Mouse (Mus musculus) bone marrow, adult 2 months (tissue): ENCODE results near the gene Nif3l1. TPM values are rescaled to one million over a fixed set of nuclear protein-coding genes. Genes with fewer than 3 reads are reported as not detected.

Experiments used
- H3K27ac ChIP-seq: fragments of 200-500 bp; 2 replicates; pipeline ENCODE4 v1.5.1; 2012; ENCODE audit warnings: low read depth, mild to moderate bottlenecking, control low read depth, inconsistent platforms, low read length; ENCODE audit not compliant: control insufficient read depth, poor library complexity, insufficient read depth
- H3K4me1 ChIP-seq: fragments of 200-500 bp; 2 replicates; pipeline ENCODE4 v1.6.1; 2011; ENCODE audit warnings: low read length; ENCODE audit not compliant: control insufficient read depth, insufficient read depth
- H3K4me3 ChIP-seq: fragments of 200-500 bp; replicated peaks from 2 replicates; pipeline ENCODE3; 2011; ENCODE audit warnings: mild to moderate bottlenecking, low read depth, low read length, control low read depth; ENCODE audit not compliant: control insufficient read depth
- CTCF ChIP-seq: fragments of 200-500 bp; IDR thresholded peaks from 2 replicates; pipeline ENCODE4 v1.5.1; 2011; ENCODE audit warnings: low read length, control low read depth; ENCODE audit not compliant: control insufficient read depth, insufficient read depth
- POLR2A ChIP-seq: fragments of 200-500 bp; IDR thresholded peaks from 2 replicates; pipeline ENCODE4 v1.6.1; 2011; ENCODE audit warnings: low read depth, mild to moderate bottlenecking, control low read depth, low read length, borderline replicate concordance; ENCODE audit not compliant: control insufficient read depth
- WGBS: fragments of 180-500 bp; shearing (Covaris S2); methylation state at CpG from one replicate; pipeline ENCODE4 v1.1.7; 2018; 5-methylcytosine and 5-hydroxymethylcytosine counted together
- polyA plus RNA-seq: library from polyadenylated mRNA; stranded (reverse); fragments of >200 nt; gene quantifications from 2 replicates; pipeline ENCODE4 v1.2.4, GENCODE M21; 2011; ENCODE audit warnings: low replicate concordance; ENCODE audit not compliant: missing spikeins, insufficient read depth, insufficient read length

The Nif3l1 gene
- polyA plus RNA-seq, 1 experiment: 6.0 TPM

DNA sequence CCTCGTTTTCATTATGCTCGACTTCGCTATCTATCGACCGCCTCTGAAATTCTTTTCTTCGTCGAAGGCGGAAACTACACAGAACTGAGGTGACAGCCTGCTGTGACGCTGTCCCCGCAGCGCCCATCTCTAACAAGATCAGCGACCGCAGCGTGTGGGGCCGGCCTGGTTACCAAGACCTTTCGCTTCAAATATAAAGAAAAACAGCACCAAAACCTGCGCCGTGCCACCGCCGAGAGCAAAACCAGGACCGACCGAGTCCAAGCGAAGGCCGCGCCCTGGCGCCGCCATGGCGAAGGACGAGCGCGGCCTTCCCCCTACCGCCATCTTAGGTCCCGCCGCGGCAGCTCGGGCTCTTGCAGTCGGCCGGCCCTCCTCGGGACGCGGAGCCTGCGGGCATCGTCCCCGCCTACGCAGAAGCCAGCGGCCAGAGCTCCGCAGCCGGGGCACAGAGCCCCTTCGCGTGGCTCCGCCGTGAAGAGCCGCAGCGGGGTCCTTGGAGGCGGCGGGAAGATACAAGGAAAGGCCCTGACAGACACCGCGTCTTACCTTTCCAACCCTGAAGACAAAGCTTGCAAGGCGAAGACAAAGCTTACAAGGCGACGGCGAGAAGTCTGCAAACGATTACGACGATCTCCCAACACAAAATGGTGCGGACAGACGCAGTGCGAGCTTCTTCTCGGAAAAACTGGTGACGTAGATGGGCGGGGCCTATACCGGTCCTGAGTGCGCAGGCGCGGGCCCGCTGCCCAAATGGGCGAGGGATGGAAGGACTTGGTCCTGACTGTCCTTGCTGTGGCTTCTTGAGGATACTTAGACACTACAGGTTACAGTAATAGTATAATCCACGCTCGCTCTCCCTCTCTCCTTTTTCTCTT, 21.3 kb upstream of the Nif3l1 start, which contains the start of gene Clk1:
Gene Clk1, minus strand, starts transcription at position 696 of the 878 bp plus-strand sequence.
- peak within 1 kb of the TSS; percentile 84 for H3K4me3 ChIP-seq
- H3K27ac ChIP-seq: peak within 1 kb of the TSS; percentile 98
- TF ChIP-seq POLR2A (peak; percentile 93), CTCF (no peak)
- H3K4me1 ChIP-seq: no peaks in the 10 kb centered on the region; the same call in 1 of the 2 replicates
- WGBS: under 1% methylated on average over 79 of the region's 79 CpGs

DNA sequence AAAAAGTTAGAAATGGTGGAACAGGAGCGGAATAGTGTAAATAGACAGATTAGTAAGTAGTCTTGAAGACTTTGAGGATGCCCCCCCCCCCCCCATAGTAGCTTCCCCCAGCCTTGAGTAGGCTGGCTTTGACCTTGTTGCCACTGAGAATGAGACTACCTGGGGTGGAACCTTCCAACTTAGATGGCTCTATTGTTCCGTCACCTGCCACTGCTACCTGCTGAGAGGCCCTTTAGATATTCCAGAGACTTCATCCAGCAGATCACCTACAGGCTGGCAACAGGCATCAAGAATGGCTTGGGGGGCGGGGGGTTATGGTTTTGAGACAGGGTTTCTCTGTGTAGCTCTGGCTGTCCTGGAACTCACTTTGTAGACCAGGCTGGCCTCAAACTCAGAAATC, 20.4 kb upstream of the Nif3l1 start:
- no peak overlapping the region for H3K27ac ChIP-seq
- no peak for TF ChIP-seq CTCF
- no peak for TF ChIP-seq POLR2A
- H3K4me3 ChIP-seq: no peak overlapping the region
- no peaks in the 10 kb centered on the region; the same call in 1 of the 2 replicates for H3K4me1 ChIP-seq
- WGBS: 88% methylated on average over 3 of the region's 3 CpGs

DNA sequence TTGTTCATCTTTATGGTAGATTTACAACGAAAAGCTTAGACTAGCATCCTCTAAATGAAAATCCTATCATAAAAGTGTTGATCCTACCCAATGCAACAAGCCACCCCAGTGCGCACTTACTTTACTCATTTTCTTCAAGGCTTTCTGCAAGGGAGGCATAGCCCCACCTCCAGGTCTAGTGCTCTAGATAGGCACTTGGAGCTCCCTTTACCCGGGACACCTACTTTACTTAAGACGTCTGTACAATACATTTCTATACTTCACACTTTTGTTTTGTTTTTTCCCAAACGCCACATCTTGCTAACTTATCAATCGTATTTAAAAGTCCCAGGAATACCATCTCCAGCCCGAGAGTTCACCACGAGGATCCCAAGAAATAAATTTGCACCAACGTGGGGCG, 260 bp upstream of the Nif3l1 start:
- 10% methylated on average over 10 of the region's 10 CpGs for WGBS
- TF ChIP-seq CTCF (no peak), POLR2A (no peak)

DNA sequence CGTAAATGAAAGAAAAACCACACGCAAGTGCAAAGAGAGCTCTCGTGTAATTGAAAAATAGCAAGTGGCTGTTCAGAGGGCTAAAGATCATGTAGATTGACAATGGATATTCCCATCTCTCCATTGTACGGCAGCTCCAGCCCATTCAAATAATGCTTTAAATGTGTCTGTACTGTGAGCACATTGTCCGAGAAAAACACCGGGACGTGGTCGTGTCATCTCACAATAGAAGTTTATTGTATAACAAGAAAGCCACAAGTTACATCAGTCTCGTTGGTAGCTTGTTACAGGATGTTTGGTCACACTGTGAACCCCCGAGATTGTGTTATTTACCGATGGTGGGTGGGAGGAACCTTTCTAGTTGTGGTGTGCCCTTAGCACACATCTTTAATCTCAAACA, 910 bp downstream of the Nif3l1 start:
- WGBS: under 1% methylated on average over 11 of the region's 11 CpGs
- TF ChIP-seq POLR2A (no peak), CTCF (no peak)
- H3K4me1 ChIP-seq: peaks cover 2% of the 10 kb centered on the region
- peak overlapping the region; percentile 96; the same call in 1 of the 2 replicates for H3K27ac ChIP-seq
- peak overlapping the region; percentile 98 for H3K4me3 ChIP-seq

More for the DNA sequence above, 260 bp upstream of the Nif3l1 start:
- H3K4me1 ChIP-seq: peaks cover 2% of the 10 kb centered on the region
- peak overlapping the region; percentile 96 for H3K27ac ChIP-seq
- peak overlapping the region; percentile 98 for H3K4me3 ChIP-seq

DNA sequence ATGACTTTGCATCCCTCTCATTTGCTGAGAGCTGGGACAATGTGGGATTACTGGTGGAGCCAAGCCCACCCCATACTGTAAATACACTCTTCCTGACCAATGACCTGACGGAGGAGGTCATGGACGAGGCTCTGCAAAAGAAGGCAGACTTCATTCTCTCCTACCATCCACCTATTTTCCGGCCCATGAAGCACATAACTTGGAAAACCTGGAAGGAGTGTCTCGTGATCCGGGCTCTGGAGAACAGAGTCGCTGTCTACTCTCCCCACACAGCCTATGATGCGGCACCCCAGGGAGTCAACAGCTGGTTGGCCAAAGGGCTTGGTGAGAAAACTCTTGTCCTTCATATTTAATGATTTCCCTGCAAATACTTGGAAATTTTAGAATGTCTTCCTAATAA, 2.8 kb downstream of the Nif3l1 start:
- no peak for TF ChIP-seq POLR2A
- no peak for TF ChIP-seq CTCF
- H3K27ac ChIP-seq: no peak overlapping the region
- WGBS: 91% methylated on average over 7 of the region's 7 CpGs
- H3K4me3 ChIP-seq: no peak overlapping the region
- peaks cover 2% of the 10 kb centered on the region for H3K4me1 ChIP-seq

DNA sequence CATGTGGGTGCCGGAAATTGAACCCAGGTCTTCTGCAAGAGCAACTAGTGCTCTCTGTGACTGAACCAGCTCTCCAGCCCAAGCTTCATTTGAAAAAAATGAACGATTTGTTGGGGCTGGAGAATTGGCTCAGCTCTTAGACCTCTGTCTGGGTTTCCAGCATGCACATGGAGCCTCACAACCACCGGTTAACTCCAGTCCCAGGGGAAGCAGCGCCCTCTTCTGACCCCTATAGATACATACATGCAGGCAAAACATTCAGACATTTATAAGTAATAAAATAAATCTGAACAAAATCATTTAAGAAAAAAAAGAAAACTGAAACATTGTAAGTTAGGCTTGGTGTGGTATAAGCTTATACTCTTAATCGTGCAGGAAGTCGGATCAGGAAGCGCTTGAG, 3.4 kb downstream of the Nif3l1 start:
- H3K27ac ChIP-seq: no peak overlapping the region
- WGBS: 72% methylated on average over 7 of the region's 7 CpGs
- H3K4me1 ChIP-seq: peaks cover 2% of the 10 kb centered on the region
- H3K4me3 ChIP-seq: no peak overlapping the region
- TF ChIP-seq POLR2A: no peak

DNA sequence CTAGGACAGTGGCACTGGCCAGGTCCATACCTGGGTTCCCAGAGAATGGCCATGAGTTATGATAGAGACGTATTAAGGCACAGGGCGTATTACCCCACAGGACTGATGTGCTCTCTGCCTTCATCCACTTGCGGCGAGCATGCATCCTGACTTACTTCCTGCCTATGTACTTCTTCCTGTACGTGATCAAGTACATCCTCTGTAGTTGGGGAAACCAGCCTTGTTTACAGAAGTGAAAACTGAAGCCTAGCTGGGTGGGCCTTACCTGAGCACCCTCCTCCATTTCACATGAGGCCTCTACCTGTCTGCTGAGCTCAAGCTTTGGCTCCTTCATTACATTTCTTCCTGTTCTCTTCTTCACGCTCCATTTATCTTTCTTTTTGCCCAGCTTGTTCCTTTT, 9.4 kb downstream of the Nif3l1 start:
- 78% methylated on average over 6 of the region's 6 CpGs for whole genome bisulfite sequencing
- Histone ChIP-seq H3K4me1 (peaks cover 1% of the 10 kb centered on the region; the same call in 1 of the 2 replicates), H3K4me3 (no peak overlapping the region), H3K27ac (no peak overlapping the region)
- TF ChIP-seq POLR2A (no peak), CTCF (no peak)

DNA sequence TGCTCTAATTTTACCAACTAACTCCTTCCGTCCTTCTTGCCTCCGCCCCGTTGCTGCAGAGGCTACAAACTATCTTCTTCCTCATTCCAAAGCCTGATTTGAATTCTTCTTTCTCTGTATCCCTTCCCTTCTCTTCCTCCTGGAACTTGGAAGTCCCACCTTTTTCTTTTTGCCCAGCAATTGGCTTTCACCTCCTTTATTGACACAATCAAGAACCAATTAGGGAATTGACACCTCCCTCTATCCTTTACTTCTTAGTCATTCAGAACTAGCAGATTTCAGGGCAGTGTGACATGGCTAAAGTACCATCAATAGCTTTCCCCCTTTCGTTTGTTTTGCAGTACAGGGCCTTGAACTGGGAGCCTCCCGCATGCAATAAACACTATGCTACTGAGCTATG, 13.2 kb downstream of the Nif3l1 start:
- H3K27ac ChIP-seq: no peak overlapping the region
- H3K4me1 ChIP-seq: peaks cover 1% of the 10 kb centered on the region; the same call in 1 of the 2 replicates
- H3K4me3 ChIP-seq: no peak overlapping the region
- TF ChIP-seq POLR2A: no peak
- TF ChIP-seq CTCF: no peak
- WGBS: 84% methylated on average over 5 of the region's 5 CpGs
